Mouse (Mus musculus) CH12.LX (cell line): ENCODE measurements at regions not wholly inside any gene's neighbourhood (a gene's known extent, or its start where the extent isn't known, plus 50 kb on each side); places are given as distances from the start of the nearest gene placed in this dataset.

ENCODE experiments used
- DNase-seq: peaks from one replicate; pipeline ENCODE4 v3.0.0-alpha.2; 2013; ENCODE audit errors: extremely low read depth
- H3K27ac ChIP-seq: 2 replicates; pipeline ENCODE4 v1.5.1; 2012; ENCODE audit warnings: low read depth, mild to moderate bottlenecking, control low read depth, moderate library complexity; ENCODE audit not compliant: insufficient read depth
- H3K27me3 ChIP-seq: replicated peaks from 2 replicates; pipeline ENCODE3; 2012; ENCODE audit warnings: inconsistent platforms
- H3K36me3 ChIP-seq, 2 experiments: replicated peaks in 1 of 2; 2 replicates each; pipeline versions ENCODE3 to v1.6.1; 2012; ENCODE audit warnings: inconsistent platforms in 1 of 2, low read length in 1 of 2, mild to moderate bottlenecking in 1 of 2, mixed read lengths in 1 of 2, moderate library complexity in 1 of 2; ENCODE audit not compliant: control insufficient read depth in 1 of 2, insufficient read depth in 1 of 2
- H3K4me1 ChIP-seq, 2 experiments: 2 replicates each; pipeline ENCODE4 v1.6.1; 2012; ENCODE audit warnings: inconsistent platforms in 1 of 2, moderate library complexity in 1 of 2; ENCODE audit not compliant: insufficient read depth in 2 of 2, control insufficient read depth in 1 of 2
- H3K4me2 ChIP-seq: 2 replicates; pipeline ENCODE4 v1.6.1; 2012; ENCODE audit warnings: low read depth, mild to moderate bottlenecking, control low read depth; ENCODE audit not compliant: poor library complexity, insufficient read depth, severe bottlenecking
- H3K4me3 ChIP-seq, 3 experiments: fragments of 150-350 bp in 1 of 3; sonication (generic) in 1 of 3; replicated peaks in 1 of 3; 2 replicates each; pipeline versions ENCODE3 to v1.5.1; 2011 to 2012; ENCODE audit warnings: low read depth in 2 of 3, low read length in 2 of 3, mild to moderate bottlenecking in 2 of 3, moderate library complexity in 2 of 3, control low read depth in 1 of 3, improper control_type of control experiment in 1 of 3, inconsistent platforms in 1 of 3, mixed read lengths in 1 of 3; ENCODE audit not compliant: poor library complexity in 1 of 3
- H3K79me2 ChIP-seq: replicated peaks from 2 replicates; pipeline ENCODE4 v1.6.1; 2012; ENCODE audit warnings: mild to moderate bottlenecking, moderate library complexity; ENCODE audit not compliant: control insufficient read depth, poor library complexity, insufficient read depth, severe bottlenecking; ENCODE audit errors: extremely low read depth
- H3K9ac ChIP-seq: 2 replicates; pipeline ENCODE4 v1.6.1; 2012; ENCODE audit warnings: low read depth, mild to moderate bottlenecking, control low read depth, moderate library complexity; ENCODE audit not compliant: insufficient read depth
- H3K9me3 ChIP-seq: replicated peaks from 2 replicates; pipeline ENCODE3; 2012; ENCODE audit warnings: low read length, inconsistent platforms, mixed read lengths
- BHLHE40 ChIP-seq: IDR thresholded peaks from 2 replicates; pipeline ENCODE4 v1.6.1; 2011; ENCODE audit warnings: mild to moderate bottlenecking, low read depth, low read length, improper control_type of control experiment
- E2F4 ChIP-seq: IDR thresholded peaks from 2 replicates; pipeline ENCODE4 v1.6.1; 2011; ENCODE audit warnings: low read depth, low read length, improper control_type of control experiment; ENCODE audit not compliant: insufficient replicate concordance
- ETS1 ChIP-seq: conservative IDR thresholded peaks from 2 replicates; pipeline ENCODE4 v1.6.1; 2012; ENCODE audit warnings: low read depth, mild to moderate bottlenecking, inconsistent platforms, low read length, improper control_type of control experiment, moderate library complexity
- HCFC1 ChIP-seq: IDR thresholded peaks from 2 replicates; pipeline ENCODE4 v1.6.1; 2012; ENCODE audit warnings: low read depth, mild to moderate bottlenecking, inconsistent platforms, low read length, improper control_type of control experiment
- IRF4 ChIP-seq: IDR thresholded peaks from 2 replicates; pipeline ENCODE4 v1.6.1; 2014; ENCODE audit warnings: low read depth, mild to moderate bottlenecking, inconsistent platforms, low read length, improper control_type of control experiment
- JUN ChIP-seq: IDR thresholded peaks from 2 replicates; pipeline ENCODE4 v1.6.1; 2011; ENCODE audit warnings: low read depth, mild to moderate bottlenecking, low read length, improper control_type of control experiment, moderate library complexity; ENCODE audit not compliant: insufficient read depth
- MEF2A ChIP-seq: IDR thresholded peaks from 2 replicates; pipeline ENCODE4 v1.6.1; 2014; ENCODE audit warnings: low read depth, mild to moderate bottlenecking, inconsistent platforms, low read length, improper control_type of control experiment, borderline replicate concordance
- MXI1 ChIP-seq: IDR thresholded peaks from 2 replicates; pipeline ENCODE4 v1.6.1; 2011; ENCODE audit warnings: mild to moderate bottlenecking, low read depth, low read length, improper control_type of control experiment
- NELFE ChIP-seq: IDR thresholded peaks from 2 replicates; pipeline ENCODE4 v1.6.1; 2011; ENCODE audit warnings: low read depth, low read length, improper control_type of control experiment
- PAX5 ChIP-seq: IDR thresholded peaks from 2 replicates; pipeline ENCODE4 v1.6.1; 2012; ENCODE audit warnings: low read length, inconsistent platforms, mixed read lengths
- POLR2A ChIP-seq: IDR thresholded peaks from 2 replicates; pipeline ENCODE4 v1.6.1; 2011; ENCODE audit warnings: low read depth, mild to moderate bottlenecking, improper control_type of control experiment, low read length
- POLR2AphosphoS2 ChIP-seq: IDR thresholded peaks from 2 replicates; pipeline ENCODE4 v1.6.1; 2011; ENCODE audit warnings: low read depth, low read length, improper control_type of control experiment
- SIN3A ChIP-seq: IDR thresholded peaks from 2 replicates; pipeline ENCODE4 v1.6.1; 2012; ENCODE audit warnings: low read length, improper control_type of control experiment, inconsistent platforms
- TBP ChIP-seq: conservative IDR thresholded peaks from 2 replicates; pipeline ENCODE4 v1.6.1; 2011; ENCODE audit warnings: low read depth, low read length, improper control_type of control experiment
- TCF12 ChIP-seq: IDR thresholded peaks from 2 replicates; pipeline ENCODE4 v1.6.1; 2014; ENCODE audit warnings: low read depth, mild to moderate bottlenecking, inconsistent platforms, low read length, improper control_type of control experiment
- USF2 ChIP-seq: conservative IDR thresholded peaks from 2 replicates; pipeline ENCODE4 v1.6.1; 2011; ENCODE audit warnings: low read depth, low read length, improper control_type of control experiment
- ZNF384 ChIP-seq: IDR thresholded peaks from 2 replicates; pipeline ENCODE4 v1.6.1; 2012; ENCODE audit warnings: low read depth, low read length, improper control_type of control experiment, inconsistent platforms
- dilution Hi-C: fragments of 300-500 bp; cut with MboI; formaldehyde crosslinking; loops from 2 replicates; pipeline ENCODE4 v1.14.3; 2020; ENCODE audit warnings: low sequenced_read_pairs; ENCODE audit not compliant: extremely low pct_unique_long_range_greater_than_20kb, extremely low pct_ligation_motif_present
- in situ Hi-C: fragments of 300-500 bp; cut with MboI; formaldehyde crosslinking; loops from 3 replicates; pipeline ENCODE4 v1.14.3; 2019; ENCODE audit warnings: low sequenced_read_pairs, low pct_ligation_motif_present, low pct_unique_long_range_greater_than_20kb, mixed read lengths

- H3K36me3 ChIP-seq = no peaks in the 10 kb centered on the region
- no peak overlapping the region for H3K4me2 ChIP-seq
- no peaks in the 10 kb centered on the region for H3K79me2 ChIP-seq
- H3K9ac ChIP-seq = no peak overlapping the region
- H3K27me3 ChIP-seq = no peaks in the 10 kb centered on the region
- DNase-seq = no peak
- TF ChIP-seq JUN (no peak), NELFE (no peak), MEF2A (no peak), ETS1 (no peak), PAX5 (no peak), E2F4 (no peak), USF2 (no peak), TBP (no peak)
- TF ChIP-seq, all 38 proteins: peak for 0
- no peak overlapping the region for H3K4me3 ChIP-seq
- in situ Hi-C loops (no loop called here), dilution Hi-C loops (no loop called here)
- no peak overlapping the region for H3K27ac ChIP-seq
- no peaks in the 10 kb centered on the region for H3K4me1 ChIP-seq
- no peaks in the 10 kb centered on the region for H3K9me3 ChIP-seq
These were observed 1284.6 kb upstream of the Cited2 start for GRCm38 (mm10) chr10:16438414-16438813.

DNA sequence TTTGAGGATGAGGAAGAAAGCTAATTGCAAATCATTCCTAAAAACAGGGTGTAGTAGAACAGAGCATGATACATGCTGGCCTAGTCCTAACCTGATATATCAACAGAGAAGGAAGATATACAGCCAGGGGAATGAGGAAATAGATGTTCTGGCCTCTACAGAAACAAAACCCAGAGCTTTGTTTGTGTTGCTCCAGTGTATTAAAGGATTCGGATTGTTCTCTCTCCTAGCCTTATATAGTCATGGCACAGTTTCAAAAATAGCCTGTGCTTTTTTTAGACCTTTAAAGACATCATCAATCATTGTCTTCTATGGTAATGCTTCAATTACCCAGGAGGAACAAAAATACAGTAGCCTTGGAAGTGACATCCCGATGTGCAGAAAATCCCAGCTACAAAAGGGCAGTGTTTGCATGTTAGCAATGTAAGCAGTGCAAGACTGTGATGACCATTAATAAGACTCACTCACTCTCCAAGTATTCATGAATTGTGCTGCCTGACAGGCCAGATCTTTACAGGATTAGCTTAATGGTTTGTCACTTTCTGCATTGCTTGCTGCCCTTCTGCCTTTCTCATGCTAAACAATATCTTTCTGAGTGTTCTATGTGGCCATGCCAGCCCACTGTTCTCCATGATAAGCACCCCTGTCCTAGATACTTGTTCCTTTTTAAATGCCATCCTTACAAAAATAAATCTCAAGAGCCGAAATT, 1281.9 kb upstream of the Cited2 start:
- H3K27me3 ChIP-seq = no peaks in the 10 kb centered on the region
- no peaks in the 10 kb centered on the region for H3K4me1 ChIP-seq
- dilution Hi-C loops (no loop called here), in situ Hi-C loops (no loop called here)
- no peaks in the 10 kb centered on the region for H3K79me2 ChIP-seq
- no peak overlapping the region for H3K4me2 ChIP-seq
- no peaks in the 10 kb centered on the region for H3K36me3 ChIP-seq
- H3K4me3 ChIP-seq = no peak overlapping the region
- no peak overlapping the region for H3K27ac ChIP-seq
- DNase-seq = no peak
- no peak for TF ChIP-seq IRF4
- no peak for TF ChIP-seq ETS1
- no peak for TF ChIP-seq POLR2A
- no peak for TF ChIP-seq ZNF384
- no peak for TF ChIP-seq E2F4
- TF ChIP-seq, all 38 proteins: peak for 0
- Histone ChIP-seq H3K9ac (no peak overlapping the region), H3K9me3 (no peaks in the 10 kb centered on the region)

DNA sequence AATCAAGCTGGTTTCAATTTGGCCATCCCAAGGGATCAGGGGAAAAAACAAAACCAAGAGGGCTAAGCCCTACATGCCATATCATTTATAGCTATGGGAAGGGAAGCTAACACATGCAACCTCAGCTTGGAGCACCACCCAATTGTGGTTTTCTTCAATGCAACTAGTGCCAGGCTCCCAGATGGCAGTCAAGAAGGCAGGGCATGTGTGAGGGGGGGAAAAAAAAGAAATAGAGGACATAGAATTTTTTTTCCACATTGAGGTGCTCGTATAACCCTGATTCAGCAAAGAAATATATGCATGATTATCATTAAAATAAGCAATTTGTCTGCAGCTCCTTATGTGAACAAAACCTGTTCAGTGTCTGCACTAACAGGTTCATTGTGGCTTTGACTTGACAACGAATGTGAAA, 1281.4 kb upstream of the Cited2 start:
- TF ChIP-seq POLR2AphosphoS2 (no peak), SIN3A (no peak), HCFC1 (no peak), MXI1 (no peak), BHLHE40 (no peak), TCF12 (no peak)
- TF ChIP-seq, all 38 proteins: peak for 0
- H3K9ac ChIP-seq = no peak overlapping the region
- H3K27ac ChIP-seq = no peak overlapping the region
- no peak for DNase-seq
- dilution Hi-C loops (no loop called here), in situ Hi-C loops (no loop called here)
- H3K4me2 ChIP-seq = no peak overlapping the region; the same call in 1 of the 2 replicates
- no peaks in the 10 kb centered on the region for H3K27me3 ChIP-seq
- H3K4me1 ChIP-seq = no peaks in the 10 kb centered on the region
- no peak overlapping the region for H3K4me3 ChIP-seq
- H3K9me3 ChIP-seq = no peaks in the 10 kb centered on the region
- no peaks in the 10 kb centered on the region for H3K79me2 ChIP-seq
- no peaks in the 10 kb centered on the region for H3K36me3 ChIP-seq
